ENCODE assay signal across 9 mouse cellular contexts in genomic region chr1:135865518-135866194, GRCm38 (mm10). TPM values are rescaled to one million over a fixed set of nuclear protein-coding genes. Genes with fewer than 3 reads are reported as not detected.
DNase-seq lines count a peak whose midpoint lies in the region; ATAC-seq and TF ChIP-seq lines count a peak whose summit lies in the region.
"Had no signal": no experiment of that assay in that cellular context is flagged by ENCODE, and none has a peak within 500 bp of the region (broad histone marks: within the 10 kb centered on the region; RNA-seq: fewer than 3 reads in every experiment).

No protein-coding gene starts in this region.

- TF ChIP-seq CTCF in bone marrow, adult 2 months (IDR thresholded peaks at IDR 0.05; ENCODE audit: control insufficient read depth, insufficient read depth, low read length) = peak; percentile 97
- peak; percentile 99 for TF ChIP-seq CTCF in liver, embryonic 14.5 days (IDR thresholded peaks at IDR 0.05; ENCODE audit: low read depth)
- peak; percentile 93; the same call in 1 of the 2 replicates for TF ChIP-seq CTCF in testis, adult 2 months (IDR thresholded peaks at IDR 0.05; ENCODE audit: control insufficient read depth, insufficient read depth, insufficient replicate concordance, low read depth, low read length)

- TF ChIP-seq POLR2A in bone marrow, adult 2 months (IDR thresholded peaks at IDR 0.05; ENCODE audit: borderline replicate concordance, control insufficient read depth, low read depth, low read length) = no peak
- TF ChIP-seq POLR2A in testis, adult 2 months (IDR thresholded peaks at IDR 0.05; ENCODE audit: control insufficient read depth, low read depth, low read length) = no peak

- peak; percentile 66 for ATAC-seq in embryonic facial prominence, embryonic 15.5 days (ENCODE audit: insufficient number of reproducible peaks, low FRiP score, low TSS enrichment, low read depth)
- peak; percentile 55; the same call in 1 of the 2 replicates for ATAC-seq in heart, embryonic 12.5 days (ENCODE audit: insufficient number of reproducible peaks, low FRiP score)
- peak; percentile 62 for ATAC-seq in liver, embryonic 14.5 days (ENCODE audit: insufficient read depth)
- peak; percentile 88 for ATAC-seq in neural tube, embryonic 15.5 days (ENCODE audit: low FRiP score)

- no peak overlapping the region for H3K9ac ChIP-seq in embryonic facial prominence, embryonic 15.5 days
- H3K9ac ChIP-seq in heart, embryonic 12.5 days = no peak overlapping the region
- no peak overlapping the region for H3K9ac ChIP-seq in liver, embryonic 14.5 days (replicated peaks)
- H3K9ac ChIP-seq in neural tube, embryonic 15.5 days (replicated peaks) = no peak overlapping the region

- no peaks in the 10 kb centered on the region for H3K36me3 ChIP-seq in embryonic facial prominence, embryonic 15.5 days
- no peaks in the 10 kb centered on the region for H3K36me3 ChIP-seq in heart, embryonic 12.5 days
- H3K36me3 ChIP-seq in liver, embryonic 14.5 days (replicated peaks; ENCODE audit: control insufficient read depth, insufficient read depth, low read depth) = no peaks in the 10 kb centered on the region
- H3K36me3 ChIP-seq in neural tube, embryonic 15.5 days = no peaks in the 10 kb centered on the region
- no peaks in the 10 kb centered on the region for H3K36me3 ChIP-seq in testis, adult 2 months (ENCODE audit: control insufficient read depth, insufficient read depth, low read length)

- H3K27ac ChIP-seq in bone marrow, adult 2 months (ENCODE audit: control insufficient read depth, insufficient read depth, low read depth, low read length, poor library complexity) = no peak overlapping the region
- no peak overlapping the region for H3K27ac ChIP-seq in embryonic facial prominence, embryonic 15.5 days (replicated peaks)
- no peak overlapping the region for H3K27ac ChIP-seq in heart, embryonic 12.5 days (ENCODE audit: poor library complexity, severe bottlenecking)
- H3K27ac ChIP-seq in liver, embryonic 14.5 days = no peak overlapping the region
- H3K27ac ChIP-seq in neural tube, embryonic 15.5 days (replicated peaks) = no peak overlapping the region
- no peak overlapping the region for H3K27ac ChIP-seq in testis, adult 2 months (ENCODE audit: control insufficient read depth, insufficient read depth, low read depth, low read length)

- WGBS in bone marrow, adult 2 months = 54% methylated on average over 19 of the region's 19 CpGs
- WGBS in embryonic facial prominence, embryonic 15.5 days = 46% methylated on average over 19 of the region's 19 CpGs
- 48% methylated on average over 19 of the region's 19 CpGs for WGBS in heart, embryonic 12.5 days
- WGBS in liver, embryonic 14.5 days (ENCODE audit: insufficient replicate concordance) = 43% methylated on average over 19 of the region's 19 CpGs
- 52% methylated on average over 19 of the region's 19 CpGs for WGBS in neural tube, embryonic 15.5 days

- no peak for TF ChIP-seq EP300 in liver, embryonic 14.5 days (IDR thresholded peaks at IDR 0.05; ENCODE audit: low read depth)

- no peaks in the 10 kb centered on the region for H3K27me3 ChIP-seq in embryonic facial prominence, embryonic 15.5 days
- peaks cover 14% of the 10 kb centered on the region for H3K27me3 ChIP-seq in heart, embryonic 12.5 days (replicated peaks)
- no peaks in the 10 kb centered on the region for H3K27me3 ChIP-seq in liver, embryonic 14.5 days (ENCODE audit: control insufficient read depth, insufficient read depth, low read length)
- H3K27me3 ChIP-seq in neural tube, embryonic 15.5 days (replicated peaks) = no peaks in the 10 kb centered on the region
- no peaks in the 10 kb centered on the region for H3K27me3 ChIP-seq in testis, adult 2 months (ENCODE audit: control insufficient read depth, insufficient read depth, low read length)

- H3K4me2 ChIP-seq in embryonic facial prominence, embryonic 15.5 days (replicated peaks) = no peak overlapping the region
- no peak overlapping the region for H3K4me2 ChIP-seq in heart, embryonic 12.5 days
- H3K4me2 ChIP-seq in liver, embryonic 14.5 days (ENCODE audit: low read depth) = no peak overlapping the region
- no peak overlapping the region for H3K4me2 ChIP-seq in neural tube, embryonic 15.5 days

- H3K9me3 ChIP-seq in embryonic facial prominence, embryonic 15.5 days (replicated peaks) = no peaks in the 10 kb centered on the region
- H3K9me3 ChIP-seq in heart, embryonic 12.5 days (replicated peaks) = no peaks in the 10 kb centered on the region
- H3K9me3 ChIP-seq in liver, embryonic 14.5 days (ENCODE audit: control insufficient read depth, low read length) = no peaks in the 10 kb centered on the region
- no peaks in the 10 kb centered on the region for H3K9me3 ChIP-seq in neural tube, embryonic 15.5 days (replicated peaks)

- H3K4me1 ChIP-seq in bone marrow, adult 2 months (ENCODE audit: control insufficient read depth, insufficient read depth, low read length) = no peaks in the 10 kb centered on the region
- 0 out of 2 replicates have a peak, but pooled peaks cover 7% of the 10 kb centered on the region for H3K4me1 ChIP-seq in embryonic facial prominence, embryonic 15.5 days
- peaks cover 31% of the 10 kb centered on the region for H3K4me1 ChIP-seq in heart, embryonic 12.5 days (replicated peaks)
- H3K4me1 ChIP-seq in liver, embryonic 14.5 days (replicated peaks; ENCODE audit: control insufficient read depth in 2 of 2, insufficient read depth in 2 of 2, low read length in 1 of 2) = no peaks in the 10 kb centered on the region
- no peaks in the 10 kb centered on the region for H3K4me1 ChIP-seq in neural tube, embryonic 15.5 days
- no peaks in the 10 kb centered on the region for H3K4me1 ChIP-seq in testis, adult 2 months (ENCODE audit: control insufficient read depth, insufficient read depth, low read length)

- no peak overlapping the region for H3K4me3 ChIP-seq in bone marrow, adult 2 months (replicated peaks; ENCODE audit: control insufficient read depth, low read depth, low read length)
- no peak overlapping the region for H3K4me3 ChIP-seq in embryonic facial prominence, embryonic 15.5 days (replicated peaks)
- H3K4me3 ChIP-seq in heart, embryonic 12.5 days = no peak overlapping the region
- H3K4me3 ChIP-seq in liver, embryonic 14.5 days (ENCODE audit: insufficient read depth in 1 of 2, low read depth in 2 of 2, low read length in 2 of 2) = no peak overlapping the region
- H3K4me3 ChIP-seq in neural tube, embryonic 15.5 days (replicated peaks) = no peak overlapping the region
- no peak overlapping the region for H3K4me3 ChIP-seq in testis, adult 2 months (ENCODE audit: control insufficient read depth, low read depth, low read length)
- H3K4me3 ChIP-seq: erythroblast, embryonic 14.5 days had no signal

- DNase-seq in CD4-positive helper T cell, adult 2 months (ENCODE audit: low read depth, low spot score) = peak; percentile 45
- peak; percentile 64 to 91 for DNase-seq in kidney, postnatal 36 days
- peak in 2 of 3 experiments; percentile 24 to 36 for DNase-seq in liver, embryonic 14.5 days (ENCODE audit: low read depth in 3 of 3, low spot score in 3 of 3)

RNA-seq across cellular contexts. Expression of gene Tnnt2, which starts 29.5 kb away (rescaled TPM):
- polyA plus RNA-seq in bone marrow, adult 2 months (2011; ENCODE audit: insufficient read depth, insufficient read length, low replicate concordance, missing spikeins) = 0.99 and 2.6 TPM in 2 replicates
- 151 and 208 TPM in 2 replicates for polyA plus RNA-seq in embryonic facial prominence, embryonic 15.5 days (2015; fragmentation: Nextera tagmentation; extraction: Ambion mirVana)
- polyA plus RNA-seq in heart, embryonic 12.5 days (2016; fragmentation: Nextera tagmentation; extraction: Ambion mirVana) = 5,319 and 5,490 TPM in 2 replicates
- 0.16 and 0.68 TPM in 2 replicates for polyA plus RNA-seq in liver, embryonic 14.5 days (2012; rRNA removed)
- polyA plus RNA-seq in liver, embryonic 14.5 days (2014; fragmentation: Nextera tagmentation; extraction: Ambion mirVana) = 0.19 and 0.39 TPM in 2 replicates
- 9.7 and 12.3 TPM in 2 replicates for polyA plus RNA-seq in neural tube, embryonic 15.5 days (2015; fragmentation: Nextera tagmentation; extraction: Ambion mirVana)
- polyA plus RNA-seq in testis, adult 2 months (2012; rRNA removed) = 2.2 and 2.3 TPM in 2 replicates
- polyA plus RNA-seq: erythroblast, embryonic 14.5 days had no signal

RNA-seq across cellular contexts. Expression of gene Lad1, which starts 47.3 kb away (rescaled TPM):
- 0.77 TPM in 1 of 2 replicates, not detected in the other for polyA plus RNA-seq in bone marrow, adult 2 months (2011; ENCODE audit: insufficient read depth, insufficient read length, low replicate concordance, missing spikeins)
- 57.9 and 58.0 TPM in 2 replicates for polyA plus RNA-seq in embryonic facial prominence, embryonic 15.5 days (2015; fragmentation: Nextera tagmentation; extraction: Ambion mirVana)
- polyA plus RNA-seq in heart, embryonic 12.5 days (2016; fragmentation: Nextera tagmentation; extraction: Ambion mirVana) = 3.0 and 3.3 TPM in 2 replicates
- polyA plus RNA-seq in liver, embryonic 14.5 days (2012; rRNA removed) = 0.12 and 0.30 TPM in 2 replicates
- polyA plus RNA-seq in liver, embryonic 14.5 days (2014; fragmentation: Nextera tagmentation; extraction: Ambion mirVana) = 0.13 and 0.14 TPM in 2 replicates
- polyA plus RNA-seq in neural tube, embryonic 15.5 days (2015; fragmentation: Nextera tagmentation; extraction: Ambion mirVana) = 0.65 and 15.3 TPM in 2 replicates
- 0.15 and 1.2 TPM in 2 replicates for polyA plus RNA-seq in testis, adult 2 months (2012; rRNA removed)
- polyA plus RNA-seq: erythroblast, embryonic 14.5 days had no signal

RNA-seq across cellular contexts. Expression of gene Pkp1, which starts 53.4 kb away (rescaled TPM):
- polyA plus RNA-seq in bone marrow, adult 2 months (2011; ENCODE audit: insufficient read depth, insufficient read length, low replicate concordance, missing spikeins) = 0.32 TPM in 1 of 2 replicates, not detected in the other
- polyA plus RNA-seq in embryonic facial prominence, embryonic 15.5 days (2015; fragmentation: Nextera tagmentation; extraction: Ambion mirVana) = 67.2 and 67.5 TPM in 2 replicates
- polyA plus RNA-seq in heart, embryonic 12.5 days (2016; fragmentation: Nextera tagmentation; extraction: Ambion mirVana) = 0.04 and 0.08 TPM in 2 replicates
- polyA plus RNA-seq in liver, embryonic 14.5 days (2012; rRNA removed) = 0.01 and 0.02 TPM in 2 replicates
- not detected in 2 replicates for polyA plus RNA-seq in liver, embryonic 14.5 days (2014; fragmentation: Nextera tagmentation; extraction: Ambion mirVana)
- 0.10 and 1.9 TPM in 2 replicates for polyA plus RNA-seq in neural tube, embryonic 15.5 days (2015; fragmentation: Nextera tagmentation; extraction: Ambion mirVana)
- 5.7 and 6.5 TPM in 2 replicates for polyA plus RNA-seq in testis, adult 2 months (2012; rRNA removed)
- polyA plus RNA-seq: erythroblast, embryonic 14.5 days had no signal

Comparison
In these comparisons a context has a peak if more than half of its experiments do, and no peak if none do; other contexts are left out.
1. RNA of gene Tnnt2, which starts 29.5 kb away (polyA plus RNA-seq): 5,319 to 5,490 TPM in heart, embryonic 12.5 days; 151 to 208 TPM in embryonic facial prominence, embryonic 15.5 days, 9.7 to 12.3 TPM in neural tube, embryonic 15.5 days, 0.99 to 2.6 TPM in bone marrow, adult 2 months, 2.2 to 2.3 TPM in testis, adult 2 months and 0.16 to 0.68 TPM in liver, embryonic 14.5 days; every median in the first group is over 10 times any median in the second.
2. Peak in every context shown above with its lines, with median percentiles within 50 percentile points of each other: DNase-seq, CTCF ChIP-seq and ATAC-seq.